Mouse (Mus musculus) intestine, embryonic 14.5 days (tissue): Measurements from ENCODE around the gene Clspn. TPM values are rescaled to one million over a fixed set of nuclear protein-coding genes. Genes with fewer than 3 reads are reported as not detected.

Source experiments
- ATAC-seq: fragments of 200-750 bp; cut with Nextera tagmentation; replicated peaks from 2 replicates; pipeline ENCODE4 v1.8.0; 2017; ENCODE audit warnings: low read depth, moderate number of reproducible peaks, moderate TSS enrichment, moderate library complexity; ENCODE audit not compliant: low FRiP score, low TSS enrichment
- DNase-seq: peaks from one replicate; pipeline ENCODE4 v3.0.0-alpha.2; 2018; ENCODE audit warnings: low spot score
- H3K27ac ChIP-seq: fragments of 300-500 bp; sonication (generic); 2 replicates; pipeline ENCODE4 v1.5.1; 2014; ENCODE audit warnings: low read depth, mild to moderate bottlenecking, control low read depth
- H3K27me3 ChIP-seq: fragments of 300-500 bp; sonication (generic); replicated peaks from 2 replicates; pipeline ENCODE4 v1.6.1; 2014; ENCODE audit warnings: low read length, control low read depth; ENCODE audit not compliant: control insufficient read depth, insufficient read depth
- H3K36me3 ChIP-seq: fragments of 300-500 bp; sonication (generic); 2 replicates; pipeline ENCODE4 v1.6.1; 2014; ENCODE audit warnings: low read length, control low read depth; ENCODE audit not compliant: control insufficient read depth, insufficient read depth
- H3K4me1 ChIP-seq: fragments of 300-500 bp; sonication (generic); replicated peaks from 2 replicates; pipeline ENCODE4 v1.6.1; 2014; ENCODE audit warnings: low read length, control low read depth, mixed read lengths; ENCODE audit not compliant: control insufficient read depth, insufficient read depth
- H3K4me2 ChIP-seq: fragments of 300-500 bp; sonication (generic); 2 replicates; pipeline ENCODE4 v1.6.1; 2014; ENCODE audit warnings: low read length
- H3K4me3 ChIP-seq: fragments of 300-500 bp; sonication (generic); 2 replicates; pipeline ENCODE4 v1.5.1; 2014; ENCODE audit warnings: low read depth, low read length, control low read depth, mixed read lengths
- H3K9ac ChIP-seq: fragments of 300-500 bp; sonication (generic); 2 replicates; pipeline ENCODE4 v1.6.1; 2014; ENCODE audit warnings: mild to moderate bottlenecking, low read length
- H3K9me3 ChIP-seq: fragments of 300-500 bp; sonication (generic); 2 replicates; pipeline ENCODE4 v1.6.1; 2016; ENCODE audit warnings: low read length, control low read depth; ENCODE audit not compliant: control insufficient read depth
- WGBS: fragments of 180-500 bp; shearing (Covaris S2); extraction: QIAGEN DNeasy Blood & Tissue Kit; methylation state at CpG from one replicate; pipeline ENCODE4 v1.1.7; 2014; 5-methylcytosine and 5-hydroxymethylcytosine counted together
- microRNA-seq: library from miRNA; unstranded; fragments of <30 nt; microRNA quantifications from one replicate; pipeline ENCODE4, GENCODE M21; 2016
- polyA plus RNA-seq: library from polyadenylated mRNA; unstranded; fragments of >200 nt; fragmentation: Nextera tagmentation; extraction: Ambion mirVana; gene quantifications from 2 replicates; pipeline ENCODE4 v1.2.1, GENCODE M21; 2014

Clspn gene
- polyA plus RNA-seq, 1 experiment from 2014 or later: 40.9 TPM

DNA sequence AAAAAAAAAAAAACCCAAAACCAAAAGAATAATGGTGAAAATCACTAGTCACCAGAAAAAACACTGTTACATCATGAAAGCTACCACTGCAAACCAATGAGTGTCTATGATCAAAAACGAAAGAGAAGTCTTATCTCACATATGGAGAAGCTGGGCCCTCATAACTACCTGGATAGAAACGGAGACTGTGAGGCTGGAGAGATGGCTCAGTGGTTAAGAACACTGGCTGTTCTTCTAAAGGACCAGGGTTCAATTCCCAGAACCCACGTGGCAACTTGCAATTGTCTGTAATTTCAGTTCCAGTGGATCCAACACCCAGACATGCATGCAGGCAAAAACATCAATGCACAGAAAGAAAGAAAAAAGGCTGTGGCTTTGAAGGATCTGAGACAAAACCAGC is 75.9 kb downstream of the Clspn start:
- Histone ChIP-seq H3K27me3 (0 out of 2 replicates have a peak, but pooled peaks cover 3% of the 10 kb centered on the region), H3K27ac (no peak overlapping the region), H3K4me3 (no peak overlapping the region), H3K4me2 (no peak overlapping the region), H3K9ac (no peak overlapping the region), H3K36me3 (no peaks in the 10 kb centered on the region), H3K4me1 (no peaks in the 10 kb centered on the region), H3K9me3 (no peaks in the 10 kb centered on the region)
- WGBS: 69% methylated on average over 3 of the region's 3 CpGs
- DNase-seq: no peak
- no peak for ATAC-seq

DNA sequence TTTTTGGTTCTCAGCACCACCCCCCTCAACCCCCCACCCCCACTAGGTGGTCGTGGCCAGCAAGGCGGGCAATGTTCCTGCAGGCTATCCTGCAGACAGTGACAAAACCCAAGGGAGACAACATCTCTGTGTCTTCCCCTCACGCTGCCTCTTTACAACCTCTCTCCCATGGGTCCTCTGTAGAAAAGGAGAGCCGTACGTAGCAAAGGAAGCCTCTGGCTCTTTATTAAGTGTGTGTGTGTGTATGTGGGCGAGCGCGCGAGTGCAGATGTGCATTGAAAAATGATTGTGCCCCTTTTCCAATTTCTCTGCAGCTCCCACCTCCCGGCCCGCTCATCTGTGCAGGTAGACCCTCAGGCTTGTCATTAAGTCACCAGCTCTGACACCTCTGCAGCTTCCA is 79.6 kb downstream of the Clspn start:
- Histone ChIP-seq H3K36me3 (no peaks in the 10 kb centered on the region), H3K4me3 (no peak overlapping the region), H3K27ac (no peak overlapping the region), H3K4me1 (no peaks in the 10 kb centered on the region), H3K9me3 (no peaks in the 10 kb centered on the region), H3K4me2 (no peak overlapping the region), H3K9ac (no peak overlapping the region), H3K27me3 (0 out of 2 replicates have a peak, but pooled peaks cover 3% of the 10 kb centered on the region)
- WGBS: 26% methylated on average over 11 of the region's 11 CpGs
- no peak for DNase-seq
- ATAC-seq: no peak

DNA sequence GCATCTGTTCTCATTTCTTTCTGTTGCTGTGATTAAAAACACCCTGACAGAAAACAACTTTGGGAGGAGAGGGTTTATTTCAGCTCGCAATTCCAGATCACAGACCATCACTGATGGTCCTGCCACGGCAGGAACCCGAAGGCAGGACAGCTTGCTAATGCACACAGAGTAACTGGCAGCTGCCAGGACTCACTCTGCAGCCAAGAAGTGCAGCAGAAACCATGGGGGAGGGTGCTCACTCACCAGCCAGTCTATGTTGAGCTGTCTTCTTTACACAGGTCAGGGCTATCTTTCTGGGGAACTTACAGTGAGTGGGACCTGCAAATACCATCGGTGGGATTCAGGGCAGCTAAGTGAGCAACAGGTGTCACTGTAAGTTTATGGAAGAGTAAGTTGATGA is 80.7 kb downstream of the Clspn start:
- Histone ChIP-seq H3K4me3 (no peak overlapping the region), H3K27me3 (0 out of 2 replicates have a peak, but pooled peaks cover 3% of the 10 kb centered on the region), H3K4me2 (no peak overlapping the region), H3K4me1 (no peaks in the 10 kb centered on the region), H3K36me3 (no peaks in the 10 kb centered on the region), H3K27ac (no peak overlapping the region), H3K9me3 (no peaks in the 10 kb centered on the region), H3K9ac (no peak overlapping the region)
- DNase-seq (no peak), ATAC-seq (no peak)
- 66% methylated on average over 4 of the region's 4 CpGs for WGBS

DNA sequence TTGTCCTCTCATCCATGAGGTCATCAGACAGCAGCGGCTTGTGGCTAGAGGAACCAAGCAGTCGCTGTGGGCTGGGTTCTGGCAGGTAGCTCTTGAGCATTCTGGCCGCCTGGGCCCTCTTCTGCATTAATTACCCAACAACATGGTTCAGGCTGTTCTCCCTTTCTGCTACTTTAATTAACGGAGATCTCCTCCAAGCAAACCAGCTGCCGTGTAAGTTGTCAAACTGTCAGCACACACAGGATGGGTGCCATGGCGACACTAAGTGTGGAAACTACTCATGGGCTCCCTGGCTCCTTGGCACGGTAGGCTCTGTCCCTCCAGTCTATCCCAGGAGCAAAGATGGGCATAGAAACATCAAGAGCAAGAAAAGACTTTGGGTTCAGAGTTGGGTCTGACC is 82.6 kb downstream of the Clspn start:
- no peak for DNase-seq
- Histone ChIP-seq H3K9me3 (no peaks in the 10 kb centered on the region), H3K27me3 (0 out of 2 replicates have a peak, but pooled peaks cover 3% of the 10 kb centered on the region), H3K4me1 (no peaks in the 10 kb centered on the region), H3K36me3 (no peaks in the 10 kb centered on the region), H3K4me2 (no peak overlapping the region), H3K27ac (no peak overlapping the region), H3K4me3 (no peak overlapping the region), H3K9ac (no peak overlapping the region)
- 62% methylated on average over 7 of the region's 7 CpGs for WGBS
- no peak for ATAC-seq

DNA sequence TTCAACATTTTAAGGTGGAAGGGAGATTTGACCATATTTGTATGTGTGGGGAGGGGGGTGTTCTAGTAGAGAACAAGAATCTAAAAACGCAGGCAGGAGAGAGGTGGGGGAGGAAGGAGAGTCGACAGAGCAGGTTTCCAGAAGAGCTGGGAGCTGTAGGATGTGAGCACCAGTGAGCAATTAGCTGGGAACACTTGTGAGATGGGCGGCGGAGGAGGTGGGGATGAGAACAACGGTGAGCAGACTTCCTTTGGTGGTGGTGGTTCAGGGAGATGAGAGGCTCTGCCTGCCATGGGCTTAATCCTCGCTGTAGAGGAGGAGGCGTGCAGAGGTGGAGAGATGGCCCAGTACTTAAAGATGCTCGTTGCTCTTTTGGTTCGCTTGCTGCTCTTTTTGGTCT is 85.2 kb downstream of the Clspn start:
- H3K4me1 ChIP-seq: no peaks in the 10 kb centered on the region
- WGBS: 33% methylated on average over 9 of the region's 9 CpGs
- no peaks in the 10 kb centered on the region for H3K9me3 ChIP-seq
- ATAC-seq: no peak
- no peak overlapping the region for H3K4me2 ChIP-seq
- DNase-seq: no peak
- H3K4me3 ChIP-seq: no peak overlapping the region
- no peaks in the 10 kb centered on the region for H3K27me3 ChIP-seq
- H3K9ac ChIP-seq: no peak overlapping the region
- H3K27ac ChIP-seq: no peak overlapping the region
- no peaks in the 10 kb centered on the region for H3K36me3 ChIP-seq

Small RNA genes lying within 50 kb of the gene (microRNA-seq; reads per million reads assigned to microRNA genes)
- 1.0 reads per million, percentile 8 among the genes with 10 or more reads in this experiment for gene Mir7119

Other genes starting within 250 kb of the Clspn start
- 49.3 and 50.9 TPM in 2 replicates for gene Adprhl2, start 235.2 kb upstream of the Clspn start, polyA plus RNA-seq
- 7.6 and 9.3 TPM in 2 replicates for gene Tekt2, start 231.2 kb upstream of the Clspn start, polyA plus RNA-seq
- 12.3 and 13.2 TPM in 2 replicates for gene Ago3, start 127.4 kb upstream of the Clspn start, polyA plus RNA-seq
- 8.0 and 8.9 TPM in 2 replicates for gene Ago1, start 88.4 kb upstream of the Clspn start, polyA plus RNA-seq
- gene Ago4, start 23.5 kb upstream of the Clspn start, polyA plus RNA-seq: 1.4 TPM in 2 replicates
- 2.6 and 3.4 TPM in 2 replicates for gene 5730409E04Rik, start 52.9 kb downstream of the Clspn start, polyA plus RNA-seq
- 522 and 542 TPM in 2 replicates for gene Psmb2, start 120.7 kb downstream of the Clspn start, polyA plus RNA-seq
- gene Tfap2e, start 179.3 kb downstream of the Clspn start, polyA plus RNA-seq: not detected in 2 replicates
- 29.0 and 29.8 TPM in 2 replicates for gene Ncdn, start 196.5 kb downstream of the Clspn start, polyA plus RNA-seq
- 27.2 and 28.9 TPM in 2 replicates for gene AU040320, start 196.6 kb downstream of the Clspn start, polyA plus RNA-seq